Mouse (Mus musculus): ENCODE data around the gene Cpsf2. TPM values are rescaled to one million over a fixed set of nuclear protein-coding genes. Genes with fewer than 3 reads are reported as not detected.

Cpsf2 gene
- polyA plus RNA-seq, 2 experiments, result 10.1 to 21.1 TPM

GRCm38 (mm10) chr12:102015127-102015526 is 39.3 kb downstream of the Cpsf2 start:
- 83% methylated on average over 6 of the region's 6 CpGs for WGBS (ENCODE audit: insufficient replicate concordance)

GRCm38 (mm10) chr12:102021923-102022322 is 46.1 kb downstream of the Cpsf2 start:
- TF ChIP-seq CTCF (IDR thresholded peaks at IDR 0.05; ENCODE audit: low read depth) (no peak), EP300 (IDR thresholded peaks at IDR 0.05; ENCODE audit: low read depth) (no peak)

More at GRCm38 (mm10) chr12:102015127-102015526, 39.3 kb downstream of the Cpsf2 start:
- DNase-seq (ENCODE audit: low read depth in 3 of 3, low spot score in 3 of 3) (no peak), ATAC-seq (ENCODE audit: insufficient read depth) (no peak)
- no peaks in the 10 kb centered on the region for H3K36me3 ChIP-seq (replicated peaks; ENCODE audit: control insufficient read depth, insufficient read depth, low read depth)
- H3K9ac ChIP-seq (replicated peaks), result no peak overlapping the region
- H3K4me3 ChIP-seq (ENCODE audit: insufficient read depth in 1 of 2, low read depth in 2 of 2, low read length in 2 of 2), result no peak overlapping the region
- no peak overlapping the region for H3K4me2 ChIP-seq (ENCODE audit: low read depth)
- H3K27ac ChIP-seq, result no peak overlapping the region
- TF ChIP-seq EP300 (IDR thresholded peaks at IDR 0.05; ENCODE audit: low read depth) (no peak), CTCF (IDR thresholded peaks at IDR 0.05; ENCODE audit: low read depth) (no peak)
- no peaks in the 10 kb centered on the region for H3K27me3 ChIP-seq (ENCODE audit: control insufficient read depth, insufficient read depth, low read length)
- H3K9me3 ChIP-seq (ENCODE audit: control insufficient read depth, low read length), result no peaks in the 10 kb centered on the region
- no peaks in the 10 kb centered on the region for H3K4me1 ChIP-seq (replicated peaks; ENCODE audit: control insufficient read depth in 2 of 2, insufficient read depth in 2 of 2, low read length in 1 of 2)

GRCm38 (mm10) chr12:102029184-102029583 is 53.4 kb downstream of the Cpsf2 start:
- H3K9me3 ChIP-seq (ENCODE audit: control insufficient read depth, low read length), result no peaks in the 10 kb centered on the region
- no peak for TF ChIP-seq EP300 (IDR thresholded peaks at IDR 0.05; ENCODE audit: low read depth)
- no peak for TF ChIP-seq CTCF (IDR thresholded peaks at IDR 0.05; ENCODE audit: low read depth)
- ATAC-seq (ENCODE audit: insufficient read depth) (no peak), DNase-seq (ENCODE audit: low read depth in 3 of 3, low spot score in 3 of 3) (no peak)
- H3K27me3 ChIP-seq (ENCODE audit: control insufficient read depth, insufficient read depth, low read length), result no peaks in the 10 kb centered on the region
- no peak overlapping the region for H3K4me2 ChIP-seq (ENCODE audit: low read depth)
- H3K4me1 ChIP-seq (replicated peaks; ENCODE audit: control insufficient read depth in 2 of 2, insufficient read depth in 2 of 2, low read length in 1 of 2), result no peaks in the 10 kb centered on the region
- no peak overlapping the region for H3K27ac ChIP-seq
- no peaks in the 10 kb centered on the region for H3K36me3 ChIP-seq (replicated peaks; ENCODE audit: control insufficient read depth, insufficient read depth, low read depth)
- no peak overlapping the region for H3K9ac ChIP-seq (replicated peaks)
- WGBS (ENCODE audit: insufficient replicate concordance), result 45% methylated on average over 7 of the region's 7 CpGs
- no peak overlapping the region for H3K4me3 ChIP-seq (ENCODE audit: insufficient read depth in 1 of 2, low read depth in 2 of 2, low read length in 2 of 2)

More at GRCm38 (mm10) chr12:102021923-102022322, 46.1 kb downstream of the Cpsf2 start:
- Histone ChIP-seq H3K4me1 (replicated peaks; ENCODE audit: control insufficient read depth in 2 of 2, insufficient read depth in 2 of 2, low read length in 1 of 2) (no peaks in the 10 kb centered on the region), H3K27ac (no peak overlapping the region), H3K27me3 (ENCODE audit: control insufficient read depth, insufficient read depth, low read length) (no peaks in the 10 kb centered on the region), H3K36me3 (replicated peaks; ENCODE audit: control insufficient read depth, insufficient read depth, low read depth) (no peaks in the 10 kb centered on the region), H3K9me3 (ENCODE audit: control insufficient read depth, low read length) (no peaks in the 10 kb centered on the region), H3K4me3 (ENCODE audit: insufficient read depth in 1 of 2, low read depth in 2 of 2, low read length in 2 of 2) (no peak overlapping the region), H3K4me2 (ENCODE audit: low read depth) (no peak overlapping the region), H3K9ac (replicated peaks) (no peak overlapping the region)
- DNase-seq (ENCODE audit: low read depth in 3 of 3, low spot score in 3 of 3) (no peak), ATAC-seq (ENCODE audit: insufficient read depth) (no peak)
- 55% methylated on average over 6 of the region's 6 CpGs for WGBS (ENCODE audit: insufficient replicate concordance)

GRCm38 (mm10) chr12:102029892-102030446 is 54.2 kb downstream of the Cpsf2 start:
- 30% methylated on average over 4 of the region's 4 CpGs for WGBS (ENCODE audit: insufficient replicate concordance)
- TF ChIP-seq EP300 (IDR thresholded peaks at IDR 0.05; ENCODE audit: low read depth) (no peak), CTCF (IDR thresholded peaks at IDR 0.05; ENCODE audit: low read depth) (no peak)
- Histone ChIP-seq H3K9me3 (ENCODE audit: control insufficient read depth, low read length) (no peaks in the 10 kb centered on the region), H3K4me3 (ENCODE audit: insufficient read depth in 1 of 2, low read depth in 2 of 2, low read length in 2 of 2) (no peak overlapping the region), H3K4me2 (ENCODE audit: low read depth) (no peak overlapping the region), H3K27ac (no peak overlapping the region), H3K27me3 (ENCODE audit: control insufficient read depth, insufficient read depth, low read length) (no peaks in the 10 kb centered on the region), H3K36me3 (replicated peaks; ENCODE audit: control insufficient read depth, insufficient read depth, low read depth) (no peaks in the 10 kb centered on the region), H3K9ac (replicated peaks) (no peak overlapping the region), H3K4me1 (replicated peaks; ENCODE audit: control insufficient read depth in 2 of 2, insufficient read depth in 2 of 2, low read length in 1 of 2) (no peaks in the 10 kb centered on the region)
- DNase-seq (ENCODE audit: low read depth in 3 of 3, low spot score in 3 of 3) (no peak), ATAC-seq (ENCODE audit: insufficient read depth) (no peak)

- DNase-seq (ENCODE audit: low read depth in 3 of 3, low spot score in 3 of 3) (no peak), ATAC-seq (ENCODE audit: insufficient read depth) (no peak)
- Histone ChIP-seq H3K9ac (replicated peaks) (no peak overlapping the region), H3K4me1 (replicated peaks; ENCODE audit: control insufficient read depth in 2 of 2, insufficient read depth in 2 of 2, low read length in 1 of 2) (0 out of 4 replicates have a peak, but pooled peaks cover 0 to 2% of the 10 kb centered on the region in 2 experiments), H3K36me3 (replicated peaks; ENCODE audit: control insufficient read depth, insufficient read depth, low read depth) (no peaks in the 10 kb centered on the region), H3K27me3 (ENCODE audit: control insufficient read depth, insufficient read depth, low read length) (no peaks in the 10 kb centered on the region), H3K4me3 (ENCODE audit: insufficient read depth in 1 of 2, low read depth in 2 of 2, low read length in 2 of 2) (no peak overlapping the region), H3K4me2 (ENCODE audit: low read depth) (no peak overlapping the region), H3K9me3 (ENCODE audit: control insufficient read depth, low read length) (no peaks in the 10 kb centered on the region), H3K27ac (no peak overlapping the region)
- no peak for TF ChIP-seq CTCF (IDR thresholded peaks at IDR 0.05; ENCODE audit: low read depth)
- no peak for TF ChIP-seq EP300 (IDR thresholded peaks at IDR 0.05; ENCODE audit: low read depth)
- 66% methylated on average over 4 of the region's 4 CpGs for WGBS (ENCODE audit: insufficient replicate concordance)
These were observed 59.1 kb downstream of the Cpsf2 start for GRCm38 (mm10) chr12:102034934-102035333.

All from liver, embryonic 14.5 days (tissue).